Mouse (Mus musculus) retina, adult 2 months (tissue): ENCODE measurements around the gene Prkacb.

Source experiments
- DNase-seq: peaks from one replicate; pipeline ENCODE4 v3.0.0-alpha.2; 2012; ENCODE audit warnings: low read depth, low spot score

The Prkacb gene

DNA sequence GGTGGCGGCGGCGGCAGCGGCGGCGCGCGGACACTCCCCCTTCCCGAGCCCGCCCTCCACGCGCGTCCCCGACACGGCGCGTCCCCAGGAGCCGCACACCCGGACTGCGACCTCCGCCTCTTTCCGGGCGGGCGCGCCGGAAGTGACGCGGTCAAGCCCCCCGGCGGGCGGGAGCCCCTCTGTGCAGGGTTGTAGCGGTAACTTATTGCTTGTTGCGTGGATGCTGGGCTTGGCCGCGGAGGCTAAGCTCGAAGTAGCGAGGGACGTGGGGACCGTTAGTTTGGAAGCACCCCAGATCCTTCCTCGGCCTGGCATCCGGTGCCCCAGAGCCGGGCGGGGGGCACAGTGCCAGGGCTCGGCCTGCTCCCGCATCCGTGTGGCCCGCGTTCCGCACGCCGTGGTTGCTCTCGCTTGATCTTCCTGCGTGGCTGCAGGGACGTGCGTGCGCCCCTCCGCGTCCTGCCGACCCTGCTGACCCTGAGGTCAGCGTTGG lies at the start of gene Prkacb:
Gene Prkacb (minus strand): TSS at position 90 of the 493 bp plus-strand sequence.
- DNase-seq = peak; percentile 79

DNA sequence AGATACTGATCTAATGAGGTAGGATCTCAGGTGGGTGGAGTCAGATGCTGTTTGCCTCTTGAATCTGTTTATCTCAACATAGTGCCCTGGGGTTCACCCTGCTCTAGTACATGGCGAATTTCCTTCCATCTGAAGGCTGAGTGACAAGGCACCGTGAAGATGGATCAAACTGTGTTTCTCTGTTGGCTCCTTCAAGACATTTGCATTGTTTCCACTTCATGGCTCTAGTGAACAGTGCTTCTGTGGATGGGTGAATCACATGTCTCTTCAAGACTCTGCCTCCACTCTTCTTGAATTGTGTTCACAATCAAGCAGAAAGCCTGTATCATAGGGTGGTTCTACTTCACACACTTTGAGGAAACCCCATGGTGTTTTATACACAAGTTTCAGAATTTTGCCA lies 47.5 kb upstream of the Prkacb start:
- DNase-seq = no peak

DNA sequence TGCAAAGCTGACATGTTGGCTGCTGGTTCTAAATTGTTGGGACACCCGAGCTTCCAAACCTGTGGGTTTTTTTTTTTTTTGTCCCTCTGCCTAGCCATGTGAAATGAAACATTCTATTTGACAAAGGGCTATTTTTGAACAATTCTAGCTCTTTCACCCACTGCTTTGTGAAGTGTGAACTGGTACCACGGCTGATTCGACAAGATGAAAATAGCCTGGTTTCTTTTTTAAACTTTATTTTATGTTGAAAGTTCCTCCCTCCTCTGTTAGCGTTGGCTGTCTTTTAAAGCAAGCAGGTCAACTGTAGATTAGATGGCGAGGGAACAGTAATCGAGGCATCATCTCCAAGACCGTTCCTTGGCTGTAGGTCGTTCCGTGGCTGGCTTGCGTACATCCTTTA lies 44.6 kb upstream of the Prkacb start:
- DNase-seq = no peak

DNA sequence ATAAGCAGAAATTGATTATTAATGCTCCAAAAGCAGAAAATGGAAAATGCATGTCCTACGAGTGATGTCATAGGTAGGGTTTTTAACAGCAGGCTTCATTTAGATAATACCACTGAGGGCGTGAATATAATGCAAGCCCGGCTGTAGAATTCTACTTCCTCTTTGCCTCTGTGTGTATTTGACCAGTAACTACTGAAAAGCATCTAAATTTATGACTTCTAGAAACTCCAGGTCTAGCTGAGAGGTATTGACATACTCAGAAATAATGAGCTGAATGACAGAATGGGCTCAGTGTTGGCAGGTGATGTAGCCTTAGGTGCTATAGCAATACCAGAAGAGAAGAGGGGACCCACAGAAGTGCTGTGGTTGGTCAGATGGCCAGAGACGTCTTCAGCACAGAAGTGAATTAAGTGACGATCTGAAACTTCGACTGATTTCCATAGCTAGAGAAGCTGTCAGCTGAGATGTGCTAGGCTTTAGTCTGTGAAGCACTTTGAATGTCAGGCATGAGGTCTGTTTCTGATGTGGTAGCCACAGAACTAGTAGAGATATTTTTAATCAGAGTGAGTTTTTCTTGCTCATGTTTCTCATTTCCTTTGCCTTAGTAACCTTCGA lies 41.8 kb upstream of the Prkacb start:
- no peak for DNase-seq

DNA sequence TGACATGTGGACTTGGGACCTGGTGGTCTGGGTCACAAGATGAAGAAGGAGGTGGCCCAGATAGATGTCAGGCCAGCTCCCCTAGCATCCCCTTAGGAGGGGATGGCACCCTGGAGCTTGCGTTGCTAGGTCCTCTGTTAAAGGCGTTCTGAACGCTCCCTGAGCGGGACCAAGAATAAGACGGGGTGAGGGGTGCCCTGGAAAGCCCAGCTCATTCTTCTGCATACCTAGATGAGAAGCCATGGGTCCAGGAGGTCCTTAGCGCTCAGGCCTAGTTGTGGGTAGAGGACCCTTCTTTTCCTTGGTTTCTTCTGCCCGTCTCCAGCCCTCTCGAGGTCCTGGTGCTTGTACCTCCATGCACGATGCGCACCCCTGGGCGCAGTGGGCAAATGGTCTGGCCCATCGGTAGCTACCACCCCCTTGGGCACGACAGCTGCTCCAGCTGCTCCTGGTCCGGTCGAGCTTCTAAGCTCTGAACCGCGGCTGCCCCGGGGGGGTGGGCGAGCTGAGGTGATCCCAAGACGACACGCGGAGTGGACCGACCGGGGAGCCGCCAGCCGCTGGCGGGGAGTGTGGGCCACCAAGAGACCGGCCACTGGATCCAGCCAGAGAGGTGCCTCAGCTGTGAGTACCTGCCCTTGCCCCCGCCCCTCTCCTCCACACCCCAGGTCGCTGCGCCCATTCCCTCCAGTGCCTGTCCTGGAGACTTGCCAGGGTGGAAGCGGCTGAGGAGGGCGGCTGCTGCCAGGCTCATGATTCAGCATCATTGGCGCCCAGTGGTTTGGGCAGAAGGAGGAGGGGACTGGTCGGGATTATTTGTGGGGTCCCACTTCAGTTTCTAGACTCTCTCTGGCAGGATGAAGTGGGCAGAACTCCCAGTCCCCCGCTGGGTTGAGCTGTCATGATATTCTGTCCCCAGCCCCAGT lies 39.4 kb upstream of the Prkacb start, which contains the start of gene Ttll7:
Gene Ttll7 (plus strand): TSS at position 402 of the 926 bp plus-strand sequence.
- DNase-seq = peak; percentile 53

DNA sequence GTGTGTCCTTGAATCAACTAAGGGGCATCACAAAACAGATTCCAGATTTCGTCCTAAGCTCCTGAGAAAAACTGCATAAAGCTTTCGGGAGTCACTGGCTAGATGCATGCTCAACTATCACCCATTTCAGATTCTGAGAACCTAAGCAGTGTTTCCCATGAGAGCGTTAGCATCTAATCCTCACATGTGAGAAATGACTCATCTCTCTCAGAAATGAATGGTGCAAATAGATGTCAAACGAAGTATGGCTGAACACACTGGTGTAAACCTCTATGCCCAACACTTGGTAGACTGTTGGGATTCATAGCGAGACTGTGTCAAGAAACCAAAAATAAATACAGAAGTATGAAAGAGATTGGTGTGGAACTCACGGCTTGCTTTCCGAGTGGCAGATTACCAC lies 36.6 kb upstream of the Prkacb start:
- no peak for DNase-seq

DNA sequence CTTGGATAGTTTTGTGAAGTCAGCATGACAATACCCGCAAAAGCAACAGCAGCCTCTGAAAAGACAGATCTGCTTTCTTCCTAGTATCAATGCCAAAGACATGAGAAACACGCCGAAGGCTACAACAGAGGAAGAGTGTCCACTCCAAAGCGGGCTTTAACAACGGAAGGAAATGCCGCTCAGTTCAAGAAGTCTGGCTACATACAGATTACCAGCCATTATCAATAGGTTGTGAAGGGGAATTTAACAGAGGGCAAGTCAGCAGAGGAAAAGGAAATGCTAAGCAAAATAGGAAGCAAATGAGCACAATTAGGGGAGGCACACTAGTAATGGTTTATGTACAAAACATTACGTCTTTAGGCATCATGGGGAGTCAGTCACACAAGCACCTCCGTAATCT lies 35.3 kb upstream of the Prkacb start:
- no peak for DNase-seq

DNA sequence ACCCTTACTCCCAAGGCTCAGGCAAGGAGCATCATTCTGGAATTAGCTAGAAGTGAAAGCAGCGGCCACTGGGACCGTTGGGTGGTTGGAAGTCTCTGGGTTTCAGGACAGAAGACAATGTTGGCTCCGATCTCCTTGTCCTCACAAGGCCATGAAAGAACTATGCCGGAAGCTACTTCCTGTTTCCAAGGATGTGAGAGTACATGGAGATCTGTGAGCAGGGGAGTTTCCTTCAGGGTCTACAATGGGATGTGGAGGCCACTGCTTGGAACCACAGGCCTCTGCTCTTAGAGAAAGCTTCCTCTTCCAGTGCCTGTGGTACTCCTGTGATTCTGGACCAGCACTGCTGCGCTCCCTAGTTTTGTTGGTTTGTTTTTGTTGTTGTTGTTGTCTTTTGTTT lies 33.4 kb upstream of the Prkacb start:
- DNase-seq = no peak

DNA sequence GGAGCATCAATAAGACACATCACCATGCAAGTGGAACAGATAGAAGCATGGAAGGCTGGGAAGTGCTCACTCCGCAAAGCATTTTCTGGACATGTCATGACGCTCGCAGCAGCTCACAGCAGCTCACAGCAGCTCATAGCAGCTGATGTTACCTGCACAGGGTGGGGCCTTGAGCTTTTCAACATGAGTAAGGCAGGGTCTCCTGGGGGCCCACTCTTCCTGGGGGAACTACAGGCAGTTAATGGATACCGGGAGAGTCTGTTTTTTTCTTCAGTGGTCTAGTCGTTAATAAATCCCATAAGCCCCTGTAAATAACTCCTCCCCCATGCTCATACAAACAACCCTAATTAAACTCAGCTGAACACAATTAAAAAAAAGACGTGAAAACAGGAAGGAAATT lies 30.7 kb upstream of the Prkacb start:
- no peak for DNase-seq

DNA sequence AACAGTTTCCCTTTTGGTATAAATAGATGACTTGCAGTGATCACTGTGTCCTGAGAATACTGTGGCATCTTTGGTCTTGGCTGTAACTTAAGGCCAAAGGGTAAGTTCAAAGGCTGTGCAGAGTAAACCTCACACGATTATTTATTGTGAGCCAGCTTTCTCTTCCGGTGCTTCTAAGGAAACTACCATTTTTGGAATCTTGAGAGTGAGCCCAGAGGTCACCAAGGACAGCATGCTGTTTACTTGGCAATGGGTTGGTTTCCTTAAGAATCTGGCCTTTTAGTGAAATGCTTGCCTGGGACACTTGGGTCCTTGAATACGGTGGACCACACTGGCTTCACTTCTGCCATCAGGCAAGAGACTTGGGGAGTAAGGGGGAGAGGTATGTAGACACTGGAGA lies 30.0 kb upstream of the Prkacb start:
- DNase-seq = no peak

DNA sequence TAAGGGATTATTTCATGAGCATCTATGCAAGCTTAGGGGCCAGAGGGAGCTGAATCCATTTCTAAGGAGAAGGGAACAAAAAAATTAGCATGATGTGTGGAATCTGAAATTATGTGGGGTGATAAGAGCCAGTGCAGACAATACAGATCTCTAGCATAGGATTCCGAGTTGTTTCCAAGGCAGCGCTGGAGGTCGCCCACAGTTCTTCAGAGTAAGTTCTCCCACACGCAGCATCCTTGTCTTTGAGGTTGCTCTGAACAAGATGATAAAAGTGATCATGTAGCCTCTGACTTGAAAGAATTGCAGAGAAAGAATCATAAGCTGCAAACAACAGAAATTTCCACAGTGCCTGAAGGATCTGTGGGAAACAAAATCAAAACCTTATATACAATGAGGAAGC lies 7.9 kb upstream of the Prkacb start:
- no peak for DNase-seq

DNA sequence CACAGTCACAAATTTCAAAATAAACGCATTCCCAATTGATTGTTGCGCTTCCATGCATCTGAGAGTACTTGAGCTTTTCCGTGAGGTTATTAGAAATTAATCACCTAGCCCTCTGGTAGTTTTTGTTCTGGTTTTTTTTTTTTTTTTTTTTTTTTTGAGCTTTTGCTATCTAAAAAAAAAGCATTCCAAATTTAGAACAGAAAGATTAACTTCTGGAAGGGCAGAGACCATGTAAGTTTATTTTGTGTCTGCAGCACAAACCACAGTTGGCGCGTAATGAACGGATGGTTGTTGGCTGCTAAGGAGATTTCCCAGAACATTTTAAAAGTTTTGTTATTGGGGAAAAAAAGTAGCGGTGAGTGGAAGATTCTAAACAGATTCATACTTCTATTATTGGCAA lies 834 bp upstream of the Prkacb start:
- DNase-seq = no peak

DNA sequence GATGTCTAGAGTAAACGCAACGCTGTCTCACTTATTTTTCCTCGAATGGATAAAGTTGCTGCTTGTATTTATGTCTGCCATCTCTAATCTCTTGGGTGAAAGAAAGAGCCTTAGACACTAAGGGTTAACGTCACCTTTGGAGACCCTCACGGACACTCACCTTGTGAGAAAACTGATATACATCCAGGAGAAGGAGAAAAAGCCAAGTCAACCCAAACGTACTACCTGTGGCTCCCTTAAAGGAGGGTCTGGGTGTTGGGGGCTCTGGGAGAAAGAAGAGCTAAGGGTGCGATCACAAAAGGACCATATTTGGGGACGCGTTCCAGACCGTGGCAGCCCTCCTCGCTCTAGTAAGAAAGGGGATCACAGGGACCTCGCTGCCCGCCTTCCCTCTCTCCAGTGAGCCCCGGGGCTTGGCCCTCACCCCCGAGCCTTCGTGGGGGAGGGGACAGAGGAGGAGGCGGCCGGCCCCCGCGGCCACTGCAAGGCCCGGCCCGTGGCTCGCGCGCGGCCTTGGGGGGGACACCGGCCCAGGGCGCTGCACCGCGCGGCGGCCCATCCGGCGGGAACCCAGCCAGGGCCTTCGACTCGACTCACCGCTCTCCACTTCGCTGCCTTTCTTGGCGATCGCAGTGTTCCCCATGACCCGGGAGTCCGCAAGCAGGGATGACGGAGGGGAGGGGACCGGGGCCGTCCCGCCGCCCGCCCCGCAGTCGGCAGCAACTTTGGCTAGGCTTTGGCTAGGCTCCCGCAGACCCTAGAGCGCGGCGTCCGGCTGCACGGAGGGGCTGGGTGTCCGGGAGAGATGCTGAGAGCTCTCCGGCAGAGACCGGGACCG lies 530 bp downstream of the Prkacb start:
- no peak for DNase-seq

DNA sequence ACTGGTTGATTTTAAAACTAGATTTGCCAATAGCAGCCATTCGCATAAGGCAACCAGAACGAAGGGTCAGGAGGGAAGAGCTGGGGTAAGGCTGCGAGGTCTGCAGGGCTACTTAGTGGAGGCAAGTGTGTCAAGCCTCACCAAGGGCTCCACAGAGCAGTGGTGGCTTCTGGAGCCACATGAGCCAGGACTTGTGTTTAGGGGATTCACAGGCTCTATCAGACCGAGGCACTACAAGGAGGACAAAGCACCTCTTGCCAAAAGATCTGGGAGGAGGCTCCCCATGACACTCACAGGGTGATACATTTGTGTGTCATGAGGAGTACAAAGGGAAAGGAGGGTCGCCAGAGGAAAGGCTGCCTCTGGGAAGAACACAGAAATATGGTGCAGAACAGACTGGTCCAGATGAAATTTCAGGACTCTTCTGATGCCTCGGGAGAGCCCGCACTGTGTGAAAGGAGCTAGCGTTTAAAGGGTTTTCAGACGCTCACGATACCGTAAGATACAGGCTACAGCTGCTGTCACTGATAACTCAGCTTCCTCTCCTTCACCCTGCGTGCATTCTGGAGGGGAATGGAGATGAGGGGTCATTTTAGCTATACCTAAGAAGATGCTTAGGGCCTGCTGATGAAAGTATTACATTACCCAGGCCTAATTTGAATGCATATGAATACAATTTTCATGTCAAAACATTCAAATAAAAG lies 19.1 kb downstream of the Prkacb start:
- DNase-seq = no peak

DNA sequence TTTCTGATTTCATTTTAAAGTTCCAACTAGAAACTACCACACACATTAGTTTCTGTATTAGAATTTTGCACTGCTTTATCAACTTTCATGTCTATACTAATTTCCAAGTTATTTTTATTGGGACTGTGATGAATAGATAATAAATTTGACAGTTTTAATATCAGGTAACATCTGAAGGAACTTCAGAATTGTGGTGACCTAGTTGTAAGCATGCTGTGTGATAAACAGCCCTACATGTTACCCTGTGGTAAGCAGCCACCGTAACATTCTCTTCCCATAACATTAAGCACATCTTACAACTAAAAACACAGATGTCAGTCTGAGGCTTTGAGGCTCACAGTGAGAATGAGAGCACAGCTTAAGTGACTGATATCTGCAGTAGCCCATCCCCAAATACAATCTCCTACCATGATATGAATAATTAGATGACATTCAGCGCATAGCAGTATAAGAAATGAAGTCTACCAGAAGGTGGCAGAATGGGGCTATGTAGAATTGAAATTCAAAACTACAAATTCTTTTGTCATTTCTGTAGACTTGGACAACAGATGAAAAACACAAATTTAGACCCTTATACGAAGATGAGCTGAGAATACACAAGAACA lies 20.5 kb downstream of the Prkacb start:
- DNase-seq = no peak

DNA sequence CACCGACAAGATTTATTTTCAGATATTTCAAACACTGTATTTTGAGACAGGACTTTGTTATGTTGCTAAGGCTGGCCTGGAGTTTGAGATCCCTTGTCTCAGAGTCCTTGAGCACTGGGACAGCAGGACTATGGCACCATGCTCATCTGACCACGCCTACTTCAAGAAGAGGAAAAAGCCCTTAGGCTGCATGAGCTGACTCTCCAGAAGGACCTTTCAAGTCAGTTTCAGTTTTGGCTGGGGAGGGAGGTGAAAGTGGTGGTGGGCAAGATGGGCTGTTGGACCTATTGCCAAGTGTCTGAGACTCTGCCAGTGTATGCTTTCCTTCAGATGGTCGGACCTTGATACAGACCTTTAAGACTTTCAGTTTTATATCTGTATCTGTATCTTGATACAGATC lies 28.6 kb downstream of the Prkacb start:
- no peak for DNase-seq

DNA sequence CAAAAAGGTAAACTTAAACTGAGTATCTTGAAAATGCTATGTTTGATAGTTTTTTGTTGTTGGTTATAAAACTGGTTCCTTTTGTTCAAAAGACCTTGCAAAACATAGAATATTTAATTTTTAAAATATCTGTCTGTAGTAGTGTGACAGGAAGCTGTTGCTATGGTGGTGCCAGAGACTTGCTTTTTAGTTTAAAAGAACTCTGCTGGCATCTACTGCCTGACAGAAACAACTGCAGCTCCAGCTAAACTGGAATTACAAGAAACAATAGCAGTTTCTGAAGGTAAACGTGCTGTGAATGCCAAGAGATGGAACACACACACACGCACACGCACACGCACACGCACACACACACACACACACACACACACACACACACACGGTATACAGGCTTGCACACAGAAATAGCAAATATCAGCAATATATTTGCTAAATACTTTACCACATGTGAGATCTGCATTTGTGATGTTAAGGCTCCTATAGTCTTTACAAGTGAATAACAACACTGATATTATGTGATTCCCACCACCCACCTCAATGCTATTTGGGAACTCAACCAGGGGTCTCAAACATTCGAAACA lies 29.1 kb downstream of the Prkacb start:
- no peak for DNase-seq

DNA sequence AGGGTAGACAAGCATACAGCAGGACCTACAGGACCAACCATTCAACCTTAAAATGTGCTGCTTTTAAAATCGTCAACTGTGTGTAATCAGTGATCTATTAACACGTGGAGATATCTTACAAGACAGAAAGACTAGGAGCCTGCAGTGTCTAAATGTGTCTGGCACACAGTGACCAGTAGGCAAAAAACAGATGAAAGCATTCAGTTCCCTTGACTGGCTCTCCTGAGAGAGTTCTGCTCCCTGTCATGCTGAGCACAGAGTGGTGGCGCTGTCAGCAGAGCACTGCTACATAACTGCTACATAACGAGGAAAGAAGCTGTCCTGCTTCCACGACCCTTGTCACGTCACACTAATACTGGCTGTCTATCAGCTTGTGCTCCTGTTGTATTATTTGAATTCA lies 30.2 kb downstream of the Prkacb start:
- DNase-seq = no peak

DNA sequence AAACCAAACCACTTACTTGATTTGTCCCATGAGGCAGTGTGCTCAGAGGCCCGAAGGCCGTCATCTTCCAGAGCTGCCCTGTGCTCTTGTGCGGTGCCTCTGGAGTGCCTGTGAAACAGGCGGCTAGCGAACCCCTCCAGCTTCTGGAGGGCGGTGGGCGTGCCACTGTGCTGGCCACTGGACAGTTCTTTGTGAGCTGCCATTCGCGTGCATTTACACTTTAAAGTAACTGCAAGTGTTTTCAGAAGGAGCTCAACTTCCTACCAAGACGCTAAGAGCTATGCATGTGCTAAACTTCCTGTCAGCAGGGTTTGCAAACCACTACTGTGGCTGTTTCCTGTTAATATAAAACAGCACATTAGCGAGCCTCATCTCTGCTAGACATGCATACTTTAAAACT lies 31.7 kb downstream of the Prkacb start:
- DNase-seq = no peak

DNA sequence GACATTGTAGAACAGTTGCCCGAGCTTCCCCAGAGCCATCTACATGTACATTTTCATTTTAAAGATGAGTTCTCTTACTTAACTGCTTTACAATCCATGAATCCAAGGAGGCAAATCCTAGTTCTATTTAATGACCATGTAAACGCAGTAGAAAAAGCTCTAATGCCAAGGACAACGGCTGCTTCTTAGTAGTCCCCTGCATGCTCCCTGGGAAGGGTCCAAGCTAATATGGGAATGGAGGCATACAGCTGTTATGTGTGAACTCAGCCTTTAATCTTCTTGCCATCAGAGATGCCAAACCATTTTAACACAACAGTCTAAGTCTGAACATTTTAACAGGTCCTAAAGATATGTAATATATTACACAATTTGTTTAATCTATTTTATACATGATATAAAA lies 32.5 kb downstream of the Prkacb start:
- DNase-seq = no peak

DNA sequence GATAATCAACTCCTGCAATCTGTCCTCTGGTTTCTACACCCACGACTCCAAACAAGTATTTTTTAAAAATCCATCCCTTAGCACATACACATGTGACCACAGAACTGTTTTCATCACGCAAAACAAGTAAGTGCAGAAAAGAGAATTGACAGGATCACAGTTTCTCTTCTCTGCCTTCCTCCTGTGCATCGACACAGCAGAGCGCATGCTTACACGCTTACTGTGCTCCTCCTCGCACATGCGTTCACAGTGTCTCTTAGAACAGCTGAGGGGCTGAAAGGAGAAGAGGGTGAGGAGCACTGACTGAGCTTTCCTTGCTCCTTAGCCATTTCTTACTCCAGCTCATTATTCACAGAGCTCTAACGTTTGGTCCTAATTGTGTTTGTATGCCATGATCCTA lies 33.9 kb downstream of the Prkacb start:
- DNase-seq = no peak
